Mouse (Mus musculus) stomach, postnatal 0 days (tissue): ENCODE measurements at regions not wholly inside any gene's neighbourhood (a gene's known extent, or its start where the extent isn't known, plus 50 kb on each side); places are given as distances from the start of the nearest gene placed in this dataset.

Experiments
- CTCF ChIP-seq: IDR thresholded peaks from 2 replicates; pipeline ENCODE4 v1.5.1; 2016; ENCODE audit warnings: antibody characterized with exemption, low read depth, mild to moderate bottlenecking, moderate library complexity
- EP300 ChIP-seq: optimal IDR thresholded peaks from 2 replicates; pipeline ENCODE3; 2016; ENCODE audit warnings: antibody characterized with exemption

DNA sequence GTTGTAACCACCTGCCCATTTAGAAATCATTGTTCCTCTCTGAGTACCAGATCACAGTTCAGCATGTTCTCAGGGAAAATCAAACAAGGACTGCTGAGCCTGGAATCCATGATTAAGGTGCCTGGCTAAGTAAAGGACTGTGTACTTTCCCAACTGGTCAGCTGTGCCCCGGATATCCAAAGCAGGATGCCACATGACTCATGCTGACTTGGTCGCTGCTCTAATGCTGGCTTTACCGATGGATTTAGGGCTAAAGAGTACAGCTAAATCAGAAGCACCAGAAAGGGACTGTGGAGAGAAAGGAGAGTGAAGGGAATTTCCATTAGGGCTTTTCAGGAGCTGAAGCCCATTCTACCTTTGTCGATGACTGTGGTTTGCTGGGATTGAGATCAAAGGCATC is 119.6 kb downstream of the Bmp2 start:
- TF ChIP-seq EP300 (no peak), CTCF (no peak)
